Mouse (Mus musculus) adrenal gland, adult (tissue): ENCODE results near the gene Lix1l.
"Not testable (repeated sequence)": the region's sequence is repeated elsewhere in the genome, so short reads cannot be mapped to it uniquely, and the experiment has no call there.

Experiments used
- DNase-seq, 2 experiments: peaks; one replicate each; pipeline ENCODE4 v3.0.0; 2022 to 2023; ENCODE audit warnings: low spot score in 1 of 2; ENCODE audit not compliant: inconsistent age in 2 of 2

Lix1l gene

GRCm38 (mm10) chr3:96617941-96618340 is 17.0 kb downstream of the Lix1l start:
- DNase-seq = peak in 1 of 2 experiments; percentile 54

GRCm38 (mm10) chr3:96623201-96623600 is 22.3 kb downstream of the Lix1l start:
- DNase-seq = no peak

GRCm38 (mm10) chr3:96629729-96630600 is 29.0 kb downstream of the Lix1l start, which contains the start of gene Rbm8a:
Rbm8a (plus strand) TSS chr3:96629933.
- peak; percentile 96 to 99 for DNase-seq

- no peak for DNase-seq
Measured at GRCm38 (mm10) chr3:96632058-96632457, 31.1 kb downstream of the Lix1l start.

DNA sequence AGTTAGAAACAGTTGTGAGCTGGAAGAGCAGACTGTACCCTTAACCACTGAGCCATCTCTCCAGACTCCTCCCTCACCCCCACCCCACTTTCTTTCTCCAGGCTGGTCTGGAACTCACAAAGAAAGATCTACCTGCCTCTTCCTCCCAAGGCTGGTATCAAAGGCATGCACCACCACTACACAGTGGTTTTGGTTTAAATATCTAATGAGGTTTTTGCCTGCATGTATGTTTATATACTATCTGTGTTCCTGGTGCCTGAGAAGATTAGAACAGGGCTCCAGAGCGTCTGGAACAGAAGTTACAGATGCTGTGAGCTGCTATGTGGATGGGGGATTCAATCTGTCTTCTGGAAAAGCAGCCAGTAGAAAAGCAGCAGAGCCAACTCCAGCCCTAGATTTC is 33.1 kb downstream of the Lix1l start:
- DNase-seq = no peak

DNA sequence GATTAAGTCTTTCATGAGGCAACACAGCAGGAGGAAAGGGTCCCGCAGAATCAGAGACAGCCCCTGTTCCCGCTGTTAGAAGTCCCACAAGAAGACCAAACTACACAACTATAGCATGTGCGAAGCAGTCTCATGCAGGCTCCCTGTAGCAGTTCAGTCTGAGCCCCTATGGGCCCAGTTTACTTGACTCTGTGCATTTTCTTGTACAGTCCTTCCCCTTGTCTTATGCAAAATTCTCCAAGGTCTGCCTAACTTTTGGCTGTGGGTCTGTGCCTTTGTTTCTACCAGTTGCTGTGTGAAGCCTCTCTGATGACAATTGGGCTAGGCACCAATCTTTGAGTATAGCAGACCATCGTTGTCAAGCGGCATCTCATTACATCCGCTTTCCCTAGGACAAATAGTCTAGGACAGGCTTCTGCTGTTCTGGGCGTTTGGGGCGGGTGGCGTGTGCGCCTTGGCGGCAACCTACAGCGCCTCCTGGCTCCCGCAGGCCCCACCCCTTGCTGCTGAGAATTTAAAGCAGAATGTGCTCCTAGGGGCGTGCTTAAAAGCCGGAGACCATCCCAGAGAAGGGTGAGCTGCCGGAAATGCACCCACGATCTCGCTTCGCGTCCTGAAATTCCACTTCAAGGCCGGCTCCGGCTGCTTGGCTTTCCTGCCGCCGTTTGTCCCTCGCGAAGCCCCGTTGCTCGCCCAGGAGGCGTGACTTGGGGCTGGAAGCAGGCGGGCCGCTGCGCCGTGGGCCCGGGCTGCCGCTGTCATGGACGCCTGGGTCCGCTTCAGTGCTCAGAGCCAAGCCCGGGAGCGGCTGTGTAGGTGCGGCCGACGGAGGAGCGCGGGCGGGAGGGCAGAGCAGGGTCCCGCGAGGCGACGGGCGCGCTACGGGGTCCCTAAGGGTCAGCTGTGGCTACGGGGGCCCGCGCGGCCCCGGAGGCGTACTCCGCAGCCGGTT is 34.3 kb downstream of the Lix1l start, which contains the start of the genes Pex11b and Gm42957:
TSS of gene Pex11b (plus strand) at position 449 of the 952 bp plus-strand sequence.
TSS of gene Gm42957 (plus strand) at position 547 of the 952 bp plus-strand sequence.
- peak; percentile 93 to 98 for DNase-seq

GRCm38 (mm10) chr3:96635906-96636305 is 35.0 kb downstream of the Lix1l start:
- no peak for DNase-seq

DNA sequence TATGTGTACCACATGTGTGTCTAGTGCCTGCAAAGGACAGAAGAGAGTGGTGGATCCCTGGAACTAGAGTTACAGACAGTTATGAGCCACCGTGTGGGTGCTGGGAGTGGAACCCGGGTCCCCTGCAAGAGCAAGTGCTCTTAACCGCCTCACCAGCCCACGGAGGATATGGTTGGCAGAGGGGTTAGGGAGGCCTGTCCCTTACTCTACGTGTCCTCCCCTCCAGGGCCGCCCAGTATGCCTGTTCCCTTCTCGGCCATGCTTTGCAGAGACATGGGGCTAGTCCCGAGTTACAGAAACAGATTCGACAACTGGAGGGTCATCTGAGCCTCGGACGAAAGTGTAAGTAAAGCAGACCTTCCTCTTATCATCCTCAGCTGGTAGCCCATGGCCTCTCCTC is 35.5 kb downstream of the Lix1l start:
- DNase-seq = no peak

DNA sequence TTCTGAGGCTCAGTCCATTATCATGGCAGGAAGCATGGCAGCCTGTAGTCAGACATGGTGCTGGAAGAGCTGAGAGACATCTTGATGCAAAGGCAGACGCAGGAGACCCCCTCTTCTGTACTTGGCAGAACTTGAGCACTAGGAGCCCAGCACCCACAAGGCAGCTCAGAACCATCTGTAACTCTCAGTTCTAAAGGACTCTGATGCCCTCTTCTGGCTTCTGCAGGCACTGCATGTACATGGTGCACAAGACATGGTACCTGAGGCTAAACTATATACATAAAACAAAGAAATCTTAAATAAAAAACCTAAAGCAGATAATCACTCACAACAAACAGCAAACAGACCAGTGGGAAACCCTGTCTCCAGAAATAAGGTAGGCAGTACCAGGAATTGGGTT is 38.3 kb downstream of the Lix1l start:
- DNase-seq = peak; percentile 61 to 91

DNA sequence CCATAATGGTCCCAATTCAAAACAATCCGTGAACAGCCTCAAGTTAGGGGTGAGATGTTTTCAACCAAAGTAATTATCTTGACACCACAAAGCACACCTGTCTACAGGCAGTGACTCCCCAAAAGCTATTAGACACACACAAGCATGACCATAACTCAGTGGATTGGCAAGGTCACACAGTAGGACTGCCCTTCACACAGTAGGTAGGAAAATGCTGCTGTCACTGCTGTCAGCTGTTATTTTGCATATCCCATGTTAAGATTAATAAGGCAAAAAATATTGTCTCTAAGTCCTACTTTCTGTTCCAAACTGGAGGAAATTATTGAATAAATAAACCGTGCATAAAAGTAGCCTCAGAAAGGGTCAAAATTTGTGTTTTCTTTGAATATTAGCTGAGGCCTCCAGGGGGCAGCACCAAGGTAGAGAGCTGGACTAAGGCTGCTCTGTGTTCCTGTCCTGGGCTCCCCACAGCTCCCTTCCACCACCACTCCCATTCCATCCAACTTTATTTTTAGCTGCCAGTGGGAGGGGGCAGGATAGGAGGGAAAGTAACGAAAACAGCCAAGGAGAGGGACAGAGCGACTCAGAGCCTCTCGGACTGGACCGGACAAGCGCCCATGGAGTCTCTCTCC is 44.2 kb downstream of the Lix1l start, which contains the start of gene Itga10:
TSS of gene Itga10 (plus strand) at position 567 of the 632 bp plus-strand sequence.
- DNase-seq = peak in 1 of 2 experiments; percentile 67

DNA sequence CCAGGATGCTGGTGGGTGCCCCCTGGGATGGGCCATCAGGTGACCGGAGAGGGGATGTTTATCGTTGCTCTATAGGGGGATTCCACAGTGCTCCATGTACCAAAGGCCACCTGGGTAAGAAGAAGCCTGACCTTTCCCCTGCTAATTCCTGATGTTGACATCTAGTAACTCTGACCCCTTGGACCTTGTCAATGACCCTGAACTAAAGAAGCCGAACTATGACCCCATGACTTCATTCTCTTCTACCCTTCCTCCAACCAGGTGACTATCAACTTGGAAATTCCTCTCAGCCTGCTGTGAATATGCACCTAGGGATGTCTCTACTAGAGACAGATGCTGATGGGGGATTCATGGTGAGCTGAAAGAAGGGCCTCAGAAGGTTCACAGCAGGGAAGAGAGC is 46.4 kb downstream of the Lix1l start:
- no peak for DNase-seq

DNA sequence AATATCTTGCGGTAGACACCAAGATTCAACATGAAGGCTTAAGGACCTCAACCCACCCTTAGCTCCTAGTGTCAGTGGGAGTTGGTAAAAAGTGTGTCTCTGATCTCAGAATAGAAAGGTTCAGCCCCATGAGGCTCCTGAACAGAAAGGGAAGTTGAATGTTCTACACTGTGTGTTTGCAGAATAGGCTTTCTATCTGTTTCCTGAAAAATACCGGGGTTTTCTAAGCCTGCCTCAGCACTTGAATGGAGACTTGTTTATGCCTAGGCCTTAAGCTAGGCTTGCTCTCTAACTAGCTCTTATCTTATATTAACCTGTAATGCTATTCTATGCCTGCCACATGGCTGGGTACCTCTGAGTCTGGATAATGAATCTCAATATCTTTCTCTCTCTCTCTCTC is 60.0 kb downstream of the Lix1l start:
- DNase-seq = no peak

DNA sequence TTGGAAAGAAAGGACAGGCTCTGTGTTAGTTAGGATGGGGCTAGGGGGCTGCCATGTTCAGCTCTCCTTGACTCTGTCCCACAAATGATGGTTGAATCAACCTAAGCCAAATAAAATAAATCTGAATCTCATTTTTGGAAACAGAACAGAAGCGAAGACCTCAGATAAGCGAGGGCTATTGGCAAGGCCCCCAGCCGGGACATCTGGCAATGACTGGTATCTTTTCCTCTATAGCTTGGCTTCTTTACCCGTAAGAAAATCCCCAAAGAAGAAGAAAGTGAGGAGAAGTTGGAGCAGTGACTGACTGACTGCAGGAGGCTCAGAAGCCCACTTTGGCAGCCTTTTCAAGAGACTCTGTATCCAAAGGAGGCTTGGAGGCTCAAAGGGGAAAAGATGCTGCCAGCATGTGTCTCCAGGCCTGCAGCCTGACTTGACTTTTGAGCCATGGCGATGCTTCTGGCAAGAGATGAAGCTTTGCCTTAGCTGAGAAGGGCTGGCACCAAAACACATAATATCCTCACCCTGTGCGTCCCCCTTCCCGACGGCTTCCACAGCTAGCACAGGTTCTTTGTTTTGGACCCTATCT is 61.9 kb downstream of the Lix1l start:
- DNase-seq = peak in 1 of 2 experiments; percentile 35

- DNase-seq = peak; percentile 78 to 95
Measured at GRCm38 (mm10) chr3:96663432-96664239, 62.7 kb downstream of the Lix1l start.

- not testable (repeated sequence) for DNase-seq
Measured at GRCm38 (mm10) chr3:96665732-96666363, 64.9 kb downstream of the Lix1l start.

- DNase-seq = no peak
Measured at GRCm38 (mm10) chr3:96666916-96667315, 66.0 kb downstream of the Lix1l start.

DNA sequence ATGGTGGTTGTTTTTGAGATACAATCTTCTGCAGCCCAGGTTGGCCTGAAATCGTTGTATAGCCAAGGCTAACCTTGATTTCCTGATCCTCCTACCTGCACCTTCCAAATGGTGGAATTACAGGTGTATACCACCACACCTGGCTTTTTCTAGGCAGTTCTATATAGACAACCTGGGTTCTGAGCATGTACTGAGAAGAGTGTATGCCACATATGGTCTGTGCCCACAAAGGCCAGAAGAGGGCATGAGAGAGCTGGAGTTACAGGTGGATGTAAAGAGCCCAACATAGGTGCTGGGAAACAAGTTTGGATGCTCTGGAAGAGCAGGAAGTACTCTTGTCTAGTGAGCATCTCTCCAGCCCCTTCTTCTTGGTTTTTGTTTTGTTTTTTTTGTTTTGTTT is 66.4 kb downstream of the Lix1l start:
- peak; percentile 34 to 80 for DNase-seq

DNA sequence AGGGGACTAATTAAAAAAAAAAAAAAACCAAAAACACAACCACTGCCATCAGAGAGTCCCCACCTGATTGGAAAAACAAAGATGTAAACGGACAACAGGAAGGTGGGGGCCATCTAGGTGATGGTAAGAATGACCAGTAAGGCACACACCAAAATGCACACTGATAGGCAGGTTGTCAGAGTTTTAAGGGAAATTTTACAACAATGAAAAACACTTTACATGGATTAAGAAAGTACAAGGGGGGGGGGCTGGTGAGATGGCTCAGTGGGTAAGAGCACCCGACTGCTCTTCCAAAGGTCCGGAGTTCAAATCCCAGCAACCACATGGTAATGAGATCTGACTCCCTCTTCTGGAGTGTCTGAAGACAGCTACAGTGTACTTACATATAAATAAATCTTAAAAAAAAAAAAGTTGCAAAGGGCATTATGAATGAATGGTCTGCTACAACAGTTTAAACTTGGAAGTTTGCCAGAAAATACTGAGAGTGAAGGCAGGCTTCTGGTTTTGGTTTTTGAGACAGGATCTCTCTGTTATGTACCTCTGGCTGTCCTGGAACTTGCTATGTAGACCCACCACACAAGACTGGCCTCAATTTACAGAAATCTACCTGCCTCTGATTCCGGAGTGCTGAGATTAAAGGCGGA is 67.6 kb downstream of the Lix1l start:
- no peak for DNase-seq
